Mouse (Mus musculus): ENCODE data around the gene Prkcz. TPM values are rescaled to one million over a fixed set of nuclear protein-coding genes. Genes with fewer than 3 reads are reported as not detected.

The Prkcz gene
- total RNA-seq (2021) = 100 to 1,000 TPM; 156 to 166 TPM

- DNase-seq = no peak
Observed at GRCm38 (mm10) chr4:155361303-155361791, at the start of gene Prkcz. Gene Prkcz (minus strand): TSS chr4:155361361.

- peak; percentile 88 to 89 for DNase-seq
Observed at GRCm38 (mm10) chr4:155409058-155409776, 48.1 kb upstream of the Prkcz start, which contains the start of gene Cfap74. Gene Cfap74 (plus strand): TSS chr4:155409190.

GRCm38 (mm10) chr4:155408695-155409057 is 47.5 kb upstream of the Prkcz start:
- no peak for DNase-seq

- DNase-seq = no peak
Observed at GRCm38 (mm10) chr4:155402489-155402888, 41.3 kb upstream of the Prkcz start.

GRCm38 (mm10) chr4:155401121-155401520 is 40.0 kb upstream of the Prkcz start:
- no peak for DNase-seq

- DNase-seq = no peak
Observed at GRCm38 (mm10) chr4:155398222-155398540, 37.0 kb upstream of the Prkcz start.

GRCm38 (mm10) chr4:155397511-155398221 is 36.5 kb upstream of the Prkcz start, which contains the start of gene Gabrd:
Gene Gabrd (minus strand): TSS chr4:155398112.
- peak; percentile 45 to 50 for DNase-seq

GRCm38 (mm10) chr4:155396751-155397150 is 35.6 kb upstream of the Prkcz start:
- DNase-seq = no peak

- no peak for DNase-seq
Observed at GRCm38 (mm10) chr4:155395471-155395870, 34.3 kb upstream of the Prkcz start.

GRCm38 (mm10) chr4:155387166-155387565 is 26.0 kb upstream of the Prkcz start:
- no peak for DNase-seq

- DNase-seq = no peak
Observed at GRCm38 (mm10) chr4:155383326-155383725, 22.2 kb upstream of the Prkcz start.

GRCm38 (mm10) chr4:155382752-155383151 is 21.6 kb upstream of the Prkcz start:
- DNase-seq = peak; percentile 40 to 57

- no peak for DNase-seq
Observed at GRCm38 (mm10) chr4:155381974-155382373, 20.8 kb upstream of the Prkcz start.

GRCm38 (mm10) chr4:155371797-155372735 is 10.9 kb upstream of the Prkcz start:
- no peak for DNase-seq

GRCm38 (mm10) chr4:155370737-155371715 is 9.9 kb upstream of the Prkcz start:
- DNase-seq = no peak

- DNase-seq = peak; percentile 85 to 87
Observed at GRCm38 (mm10) chr4:155368684-155369083, 7.5 kb upstream of the Prkcz start.

- no peak for DNase-seq
Observed at GRCm38 (mm10) chr4:155367739-155368138, 6.6 kb upstream of the Prkcz start.

GRCm38 (mm10) chr4:155366784-155367183 is 5.6 kb upstream of the Prkcz start:
- no peak for DNase-seq

- no peak for DNase-seq
Observed at GRCm38 (mm10) chr4:155362443-155362842, 1.3 kb upstream of the Prkcz start.

GRCm38 (mm10) chr4:155360856-155361255 is 305 bp downstream of the Prkcz start:
- DNase-seq = no peak

Data from layer of hippocampus, postnatal 36 days (tissue).